Mouse (Mus musculus) spleen, postnatal 36 days (tissue): ENCODE data around the gene Orc3.
A peak's percentile ranks its signal among the peaks of the same experiment; 100 is the strongest.
"Not testable (repeated sequence)": the region's sequence is repeated elsewhere in the genome, so short reads cannot be mapped to it uniquely, and the experiment has no call there.

Source experiments
- DNase-seq, 2 experiments: peaks; one replicate each; pipeline ENCODE4 v3.0.0; 2022; ENCODE audit warnings: low spot score in 2 of 2, mixed read lengths in 1 of 2

The Orc3 gene

GRCm38 (mm10) chr4:34582476-34582875 lies 32.3 kb downstream of the Orc3 start:
- DNase-seq, result no peak

- no peak for DNase-seq
Observed at GRCm38 (mm10) chr4:34581990-34582389, 32.8 kb downstream of the Orc3 start.

GRCm38 (mm10) chr4:34581489-34581888 lies 33.3 kb downstream of the Orc3 start:
- DNase-seq, result not testable (repeated sequence)

- no peak for DNase-seq
Observed at GRCm38 (mm10) chr4:34579215-34579614, 35.5 kb downstream of the Orc3 start.

GRCm38 (mm10) chr4:34577028-34577427 lies 37.7 kb downstream of the Orc3 start:
- DNase-seq, result no peak

GRCm38 (mm10) chr4:34572876-34573275 lies 41.9 kb downstream of the Orc3 start:
- no peak for DNase-seq

GRCm38 (mm10) chr4:34566226-34566625 lies 48.5 kb downstream of the Orc3 start:
- DNase-seq, result no peak

- peak; percentile 37 to 46 for DNase-seq
Observed at GRCm38 (mm10) chr4:34560971-34561370, 53.8 kb downstream of the Orc3 start.

GRCm38 (mm10) chr4:34556183-34556582 lies 58.6 kb downstream of the Orc3 start:
- no peak for DNase-seq

- DNase-seq, result no peak
Observed at GRCm38 (mm10) chr4:34555604-34556003, 59.1 kb downstream of the Orc3 start.

- no peak for DNase-seq
Observed at GRCm38 (mm10) chr4:34554596-34554995, 60.1 kb downstream of the Orc3 start.

GRCm38 (mm10) chr4:34551966-34552365 lies 62.8 kb downstream of the Orc3 start:
- no peak for DNase-seq

- DNase-seq, result peak; percentile 40 to 49
Observed at GRCm38 (mm10) chr4:34551098-34551809, 63.5 kb downstream of the Orc3 start.

- DNase-seq, result no peak
Observed at GRCm38 (mm10) chr4:34550748-34551097, 64.0 kb downstream of the Orc3 start, which contains the start of gene Akirin2. Gene Akirin2 (plus strand): TSS chr4:34550937.

GRCm38 (mm10) chr4:34549981-34550747 lies 64.6 kb downstream of the Orc3 start:
- peak; percentile 97 to 98 for DNase-seq

- no peak for DNase-seq
Observed at GRCm38 (mm10) chr4:34529941-34530340, 84.8 kb downstream of the Orc3 start.

GRCm38 (mm10) chr4:34529379-34529778 lies 85.4 kb downstream of the Orc3 start:
- DNase-seq, result no peak

- DNase-seq, result no peak
Observed at GRCm38 (mm10) chr4:34528430-34529100, 86.2 kb downstream of the Orc3 start.

GRCm38 (mm10) chr4:34526771-34527170 lies 88.0 kb downstream of the Orc3 start:
- peak in 1 of 2 experiments; percentile 8 for DNase-seq

- no peak for DNase-seq
Observed at GRCm38 (mm10) chr4:34523586-34523985, 91.2 kb downstream of the Orc3 start.

GRCm38 (mm10) chr4:34522846-34523245 lies 91.9 kb downstream of the Orc3 start:
- no peak for DNase-seq
